8 mouse cellular contexts compared by ENCODE assay signal in genomic region chr3:121163271-121163819, GRCm38 (mm10). TPM values are rescaled to one million over a fixed set of nuclear protein-coding genes. Genes with fewer than 3 reads are reported as not detected.
A peak's percentile ranks its signal among the peaks of the same experiment; 100 is the strongest.
DNase-seq lines count a peak whose midpoint lies in the region; ATAC-seq and TF ChIP-seq lines count a peak whose summit lies in the region.
"Had no signal": no experiment of that assay in that cellular context is flagged by ENCODE, and none has a peak within 500 bp of the region (broad histone marks: within the 10 kb centered on the region; RNA-seq: fewer than 3 reads in every experiment).

No protein-coding gene starts in this region.

- no peaks in the 10 kb centered on the region for H3K36me3 ChIP-seq in spleen, adult 2 months (ENCODE audit: control insufficient read depth, insufficient read depth, low read length)
- H3K36me3 ChIP-seq: stomach, embryonic 15.5 days had no signal

- no peaks in the 10 kb centered on the region for H3K27me3 ChIP-seq in spleen, adult 2 months (ENCODE audit: control insufficient read depth, insufficient read depth, low read length)
- H3K27me3 ChIP-seq: stomach, embryonic 15.5 days had no signal

- peak; percentile 97 for ATAC-seq in CD4-positive, CD25-positive, alpha-beta regulatory T cell, adult 4 months

- TF ChIP-seq CTCF in spleen, adult 2 months (IDR thresholded peaks at IDR 0.05; ENCODE audit: extremely low read depth, insufficient read depth, insufficient read length, insufficient replicate concordance): peak; percentile 82; the same call in 1 of the 2 replicates

- no peak overlapping the region for H3K4me3 ChIP-seq in spleen, adult 2 months (ENCODE audit: extremely low read depth, insufficient read depth, insufficient read length)
- H3K4me3 ChIP-seq: stomach, embryonic 15.5 days had no signal

- 49% methylated on average over 7 of the region's 7 CpGs for WGBS in spleen, adult 2 months

- DNase-seq in 416B (ENCODE audit: low read depth): peak; percentile 86
- peak; percentile 64 for DNase-seq in brain, adult 2 months (ENCODE audit: low read depth, low spot score)
- peak; percentile 42 to 63 for DNase-seq in frontal cortex, postnatal 36 days (ENCODE audit: low spot score in 2 of 2)
- peak; percentile 46 to 88 for DNase-seq in kidney, postnatal 36 days
- DNase-seq in lung, postnatal 14 days: peak; percentile 80
- DNase-seq in spleen, adult 2 months (ENCODE audit: low read depth in 1 of 2, low spot score in 2 of 2): peak; percentile 60 to 72

- no peak for TF ChIP-seq POLR2A in spleen, adult 2 months (IDR thresholded peaks at IDR 0.05; ENCODE audit: low read depth, low read length)

- H3K4me1 ChIP-seq in spleen, adult 2 months (ENCODE audit: control insufficient read depth, insufficient read depth, insufficient read length): peaks cover 6% of the 10 kb centered on the region; the same call in 1 of the 2 replicates
- H3K4me1 ChIP-seq: stomach, embryonic 15.5 days had no signal

- H3K27ac ChIP-seq in spleen, adult 2 months (ENCODE audit: insufficient read depth, low read length): no peak overlapping the region
- H3K27ac ChIP-seq: stomach, embryonic 15.5 days had no signal

RNA-seq across cellular contexts. Expression of gene Rwdd3, which starts 8.2 kb away (rescaled TPM):
- polyA plus RNA-seq in CD4-positive, CD25-positive, alpha-beta regulatory T cell, adult 4 months (2017; shearing (Covaris generic)): 1 to 10 TPM; 6.0 to 8.8 TPM
- polyA plus RNA-seq in spleen, adult 2 months (2012; rRNA removed): 1.1 TPM in 2 replicates
